Mouse (Mus musculus): ENCODE measurements at regions not wholly inside any gene's neighbourhood (a gene's known extent, or its start where the extent isn't known, plus 50 kb on each side); places are given as distances from the start of the nearest gene placed in this dataset.

DNA sequence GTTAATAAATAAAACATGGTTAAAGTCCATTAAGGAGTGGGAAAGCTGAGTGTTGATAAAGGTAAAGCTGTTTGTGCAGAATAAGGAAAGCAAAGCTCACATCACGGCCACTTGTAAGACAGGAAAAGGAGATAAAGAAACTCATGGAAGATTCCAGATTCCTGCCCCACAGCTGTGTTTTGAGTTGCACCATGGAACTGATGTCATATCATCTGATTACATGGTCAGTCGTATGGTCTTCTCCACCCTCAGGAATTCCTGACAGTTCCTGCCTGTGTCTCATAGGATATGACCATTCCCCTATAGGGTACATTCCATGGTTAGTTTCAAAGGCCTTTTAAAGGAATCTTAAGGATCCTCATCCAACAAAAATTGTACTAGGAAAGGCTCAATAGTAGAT is 120.6 kb upstream of the Cited2 start:
- TF ChIP-seq GATA1 (IDR thresholded peaks at IDR 0.05; ENCODE audit: borderline replicate concordance, low read length) (no peak), FLI1 (IDR thresholded peaks at IDR 0.05; ENCODE audit: low read length) (no peak)

Data from megakaryocyte, embryonic 14.5 days (primary cell).